Mouse (Mus musculus) v-Abl transformed pro-B cells (cell line): ENCODE measurements around the gene Prok1.

Source experiments
- in situ Hi-C, 2 experiments: fragments of 400-800 bp; cut with MboI; formaldehyde crosslinking; loops; one replicate each; pipeline ENCODE4 v1.15.1; 2025; ENCODE audit not compliant: unreplicated experiment in 2 of 2

Gene Prok1

GRCm38 (mm10) chr3:107241389-107242094, 2.0 kb upstream of the Prok1 start:
- in situ Hi-C loops: loop anchor here in 1 of 2 experiments (25.0 kb wide), 1 partner anchor 571 kb away; no protein-coding TSS in a partner anchor

DNA sequence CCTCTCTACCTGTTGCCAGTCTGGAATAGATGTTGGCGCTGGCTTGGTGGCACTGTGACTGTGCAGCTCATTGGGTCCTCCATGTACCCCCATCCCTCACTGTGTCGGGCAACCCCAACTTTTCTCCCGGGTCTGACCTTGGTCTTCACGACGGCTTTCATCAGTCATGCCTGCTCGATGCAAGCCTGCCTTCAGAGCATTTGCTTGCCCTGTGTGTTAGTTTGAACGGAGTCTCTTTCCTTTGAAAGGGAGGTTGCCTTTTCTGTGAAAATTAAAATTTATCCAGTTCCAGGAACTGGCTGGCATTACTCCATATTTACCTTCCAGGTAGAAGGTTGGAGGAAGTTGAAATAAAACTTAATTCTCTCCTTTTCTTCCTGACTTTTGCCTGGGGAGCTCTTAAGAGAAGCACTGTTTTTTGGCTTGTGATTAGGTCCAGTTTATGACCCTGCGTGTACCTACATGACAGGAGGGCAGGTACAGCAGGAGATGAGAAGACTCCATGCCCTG, 981 bp downstream of the Prok1 start:
- in situ Hi-C loops: loop anchor here (5.0 to 25.0 kb wide), 3 partner anchors 34 to 574 kb away; no protein-coding TSS in a partner anchor

GRCm38 (mm10) chr3:107238051-107238450, 1.5 kb downstream of the Prok1 start:
- in situ Hi-C loops: loop anchor here (5.0 to 25.0 kb wide), 3 partner anchors 34 to 574 kb away; no protein-coding TSS in a partner anchor

DNA sequence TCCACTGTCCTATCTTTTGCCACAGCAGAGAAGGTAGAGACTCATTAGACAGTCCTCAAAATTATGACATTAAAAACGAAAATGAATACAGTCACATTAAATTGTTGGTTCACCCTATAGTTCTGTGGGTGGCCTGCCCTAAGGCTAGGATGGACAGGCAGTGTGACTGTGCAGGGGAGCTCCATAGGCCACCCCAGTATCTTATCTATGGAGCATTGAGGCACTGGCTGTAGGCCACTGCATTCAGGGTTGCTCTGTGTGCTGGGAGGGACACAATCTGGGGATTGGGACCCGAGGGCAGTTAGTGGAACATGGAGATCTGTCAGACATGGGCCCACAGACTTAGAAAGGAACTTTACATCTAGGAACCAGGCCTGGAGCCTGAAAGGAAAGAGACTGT, 5.6 kb downstream of the Prok1 start:
- in situ Hi-C loops: loop anchor here (5.0 to 25.0 kb wide), 3 partner anchors 38 to 578 kb away; no protein-coding TSS in a partner anchor

GRCm38 (mm10) chr3:107233351-107233813, 6.1 kb downstream of the Prok1 start:
- in situ Hi-C loops: loop anchor here (5.0 to 25.0 kb wide), 3 partner anchors 39 to 579 kb away; no protein-coding TSS in a partner anchor

DNA sequence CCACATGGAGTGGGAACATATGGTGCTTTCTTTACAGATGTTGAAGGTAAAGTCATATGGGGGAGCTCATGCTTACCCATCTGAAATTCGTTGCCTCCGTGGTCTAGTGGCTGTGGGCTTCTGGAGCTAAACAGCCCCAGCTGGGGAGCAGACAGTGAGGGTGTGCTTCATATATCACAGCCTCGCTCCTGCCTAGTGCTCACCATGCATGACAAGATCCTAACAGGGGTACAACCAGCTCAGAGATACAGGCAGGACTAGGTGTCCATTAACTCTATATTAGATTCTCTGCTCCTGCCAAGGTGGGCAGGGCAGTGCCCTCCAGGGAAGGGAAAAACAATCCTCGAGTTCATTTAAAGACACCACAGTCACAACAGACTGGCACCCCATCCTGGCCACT, 8.3 kb downstream of the Prok1 start:
- in situ Hi-C loops: loop anchor here (5.0 to 25.0 kb wide), 3 partner anchors 41 to 581 kb away; no protein-coding TSS in a partner anchor

- in situ Hi-C loops: loop anchor here (5.0 to 25.0 kb wide), 3 partner anchors 42 to 582 kb away; no protein-coding TSS in a partner anchor
Observed at GRCm38 (mm10) chr3:107230527-107230926, 9.0 kb downstream of the Prok1 start, which contains the start of gene A630076J17Rik. TSS of gene A630076J17Rik (plus strand) at chr3:107230614.

DNA sequence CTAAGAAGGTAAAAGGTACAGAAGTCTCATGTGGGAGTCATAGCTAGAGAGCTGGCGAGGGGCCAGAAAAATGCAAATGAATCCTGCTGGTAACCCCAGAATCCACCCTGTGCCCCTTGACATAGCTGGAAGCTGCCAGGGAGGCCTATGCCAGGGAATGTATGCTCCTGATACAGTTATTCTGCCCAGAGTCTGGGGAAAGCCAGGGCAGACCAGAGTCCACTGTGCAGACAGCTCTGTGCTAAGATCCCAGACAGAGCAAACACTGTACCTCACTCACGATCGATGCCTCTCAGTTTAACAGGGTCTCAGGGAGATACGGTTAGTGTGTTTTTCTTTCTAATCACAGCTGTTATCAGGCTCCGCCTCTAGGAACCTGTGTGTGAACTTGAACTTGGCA, 9.7 kb downstream of the Prok1 start:
- in situ Hi-C loops: loop anchor here (5.0 to 25.0 kb wide), 3 partner anchors 42 to 582 kb away; no protein-coding TSS in a partner anchor

DNA sequence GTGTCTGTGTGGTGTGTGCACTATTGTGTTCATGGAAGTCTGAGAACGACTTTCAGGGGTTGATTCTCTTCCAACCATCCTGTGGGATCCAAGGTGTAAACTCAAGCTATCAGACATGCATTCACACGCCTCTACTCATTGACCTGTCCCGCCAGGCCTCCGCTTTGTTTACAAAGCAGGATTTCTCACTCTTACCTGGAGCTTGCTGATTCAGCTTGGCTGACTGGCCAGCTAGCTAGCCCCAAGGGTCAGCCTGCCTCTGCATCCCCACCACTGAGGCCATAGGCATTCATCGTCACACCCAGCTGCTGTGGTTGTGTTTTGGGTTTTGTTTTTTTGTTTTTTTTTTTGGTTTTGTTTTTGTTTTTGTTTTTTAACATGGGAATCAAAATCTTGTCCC, 10.3 kb downstream of the Prok1 start:
- in situ Hi-C loops: loop anchor here in 1 of 2 experiments (25.0 kb wide), 1 partner anchor 583 kb away; no protein-coding TSS in a partner anchor

GRCm38 (mm10) chr3:107225820-107226219, 13.7 kb downstream of the Prok1 start:
- in situ Hi-C loops: loop anchor here in 1 of 2 experiments (25.0 kb wide), 1 partner anchor 586 kb away; no protein-coding TSS in a partner anchor

DNA sequence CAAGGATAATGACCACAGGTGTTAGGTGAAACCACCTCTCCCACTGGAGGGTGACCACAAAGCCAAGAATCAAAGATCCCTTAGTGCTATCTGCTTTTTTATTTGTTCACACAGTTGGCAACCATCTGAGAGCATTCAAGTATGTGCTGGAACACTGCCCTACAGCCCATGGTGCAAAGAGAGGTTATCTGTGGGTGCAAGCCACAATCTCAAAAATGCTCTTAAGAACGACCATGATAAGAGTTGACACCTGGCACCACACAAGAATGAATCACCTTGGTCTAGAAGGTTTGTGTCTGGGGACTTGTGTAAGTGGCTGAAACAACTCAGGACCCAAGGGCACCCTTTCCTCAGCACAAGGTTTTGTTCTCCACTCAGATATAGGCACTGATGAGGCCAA, 16.3 kb downstream of the Prok1 start:
- in situ Hi-C loops: no loop called here

GRCm38 (mm10) chr3:107221608-107222007, 17.9 kb downstream of the Prok1 start, which contains the start of gene Cym:
TSS of gene Cym (minus strand) at chr3:107221732.
- in situ Hi-C loops: no loop called here

GRCm38 (mm10) chr3:107218572-107218971, 20.9 kb downstream of the Prok1 start:
- in situ Hi-C loops: no loop called here

DNA sequence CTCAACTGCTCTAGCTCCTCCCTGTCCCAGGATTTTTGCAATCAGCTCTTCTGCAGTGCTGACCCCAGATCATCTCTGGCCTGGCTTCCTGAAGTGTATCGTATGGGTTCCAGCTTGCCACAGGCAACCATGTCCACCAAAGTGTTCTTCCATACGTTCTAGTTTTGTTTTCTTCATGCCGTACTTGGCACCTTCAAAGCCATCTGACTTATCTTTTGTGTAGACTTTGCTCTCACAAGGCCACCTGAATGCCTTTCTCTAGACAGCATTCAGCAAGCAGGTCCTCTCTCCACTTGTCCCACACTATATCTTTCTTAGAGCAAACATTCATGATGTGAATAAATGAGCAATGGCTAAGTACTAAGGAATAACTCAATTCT, 22.4 kb downstream of the Prok1 start:
- in situ Hi-C loops: no loop called here

GRCm38 (mm10) chr3:107216400-107217100, 23.0 kb downstream of the Prok1 start:
- in situ Hi-C loops: no loop called here

DNA sequence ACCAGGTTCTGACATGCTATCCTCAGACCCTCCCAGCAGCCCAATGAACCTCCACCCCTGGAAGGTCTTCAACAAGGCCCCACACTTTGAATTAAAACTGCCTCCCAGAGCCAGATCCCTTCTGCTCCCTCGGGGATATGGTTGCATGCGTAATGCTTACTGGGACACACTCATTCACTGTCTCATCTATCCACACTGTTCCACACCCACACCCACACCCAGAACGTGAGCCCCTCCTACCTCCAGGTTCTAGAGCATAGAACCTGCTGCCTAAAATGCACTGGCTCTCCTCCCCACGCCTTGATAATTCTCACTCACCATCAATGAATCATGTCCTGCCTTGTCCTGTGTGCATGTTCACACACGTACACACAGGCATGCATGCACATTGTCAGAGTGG, 24.9 kb downstream of the Prok1 start:
- in situ Hi-C loops: no loop called here

GRCm38 (mm10) chr3:107207625-107208253, 31.8 kb downstream of the Prok1 start:
- in situ Hi-C loops: loop anchor here (5.0 to 10.0 kb wide), 4 partner anchors 65 to 255 kb away; no protein-coding TSS in a partner anchor

DNA sequence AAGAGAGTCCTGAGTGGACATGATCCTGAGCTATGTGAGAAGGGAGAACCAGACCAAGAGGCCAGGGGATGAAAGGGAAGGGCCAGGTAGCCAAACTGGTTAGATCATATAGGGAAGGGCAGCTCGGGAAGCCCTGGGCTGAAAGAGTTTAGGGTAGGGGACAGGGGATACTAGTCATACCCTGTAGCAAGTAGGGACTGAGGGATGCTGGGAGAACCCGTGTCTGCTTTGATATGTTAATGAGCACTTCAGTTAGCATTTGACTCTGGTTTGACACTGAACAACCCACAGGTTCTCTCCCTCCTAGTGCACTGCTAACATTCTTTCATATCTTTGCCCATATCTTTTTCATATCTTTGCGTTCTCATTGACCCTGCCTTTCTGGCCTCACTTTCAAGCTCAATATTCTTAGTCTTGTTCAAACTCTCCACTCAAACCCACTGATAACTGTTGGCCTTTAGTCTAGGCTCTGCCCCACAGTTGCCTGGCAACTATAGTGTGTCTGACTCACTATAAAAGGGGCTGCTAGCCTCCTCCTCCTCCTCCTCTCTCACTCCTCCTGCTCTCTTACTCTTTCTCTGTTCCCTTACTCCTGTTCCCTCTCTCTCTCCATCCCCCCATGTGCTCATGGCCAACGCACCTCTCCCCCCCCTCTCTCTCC, 32.9 kb downstream of the Prok1 start:
- in situ Hi-C loops: loop anchor here (5.0 to 10.0 kb wide), 4 partner anchors 66 to 256 kb away; no protein-coding TSS in a partner anchor

DNA sequence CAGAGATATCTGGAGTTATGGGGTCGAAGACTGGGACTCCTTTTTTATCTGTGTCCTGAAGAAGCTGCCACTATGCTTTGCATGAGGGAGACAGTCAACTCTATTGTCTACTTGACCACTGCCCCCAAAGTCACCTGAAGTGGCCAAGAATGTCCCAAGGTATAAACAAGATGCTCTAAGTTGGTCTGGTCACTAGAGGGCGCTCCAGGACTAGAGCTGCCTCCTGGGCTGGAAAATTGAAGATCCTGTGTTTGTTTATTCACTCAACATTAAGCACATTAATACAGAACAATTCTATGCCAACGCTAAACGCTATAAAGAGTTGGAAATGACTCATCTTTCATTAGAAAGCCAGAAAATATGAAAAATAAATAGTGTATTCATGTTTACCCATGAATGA, 33.5 kb downstream of the Prok1 start:
- in situ Hi-C loops: loop anchor here (5.0 to 10.0 kb wide), 4 partner anchors 66 to 256 kb away; no protein-coding TSS in a partner anchor
